Mouse (Mus musculus): ENCODE results near the gene Rab14.

DNA sequence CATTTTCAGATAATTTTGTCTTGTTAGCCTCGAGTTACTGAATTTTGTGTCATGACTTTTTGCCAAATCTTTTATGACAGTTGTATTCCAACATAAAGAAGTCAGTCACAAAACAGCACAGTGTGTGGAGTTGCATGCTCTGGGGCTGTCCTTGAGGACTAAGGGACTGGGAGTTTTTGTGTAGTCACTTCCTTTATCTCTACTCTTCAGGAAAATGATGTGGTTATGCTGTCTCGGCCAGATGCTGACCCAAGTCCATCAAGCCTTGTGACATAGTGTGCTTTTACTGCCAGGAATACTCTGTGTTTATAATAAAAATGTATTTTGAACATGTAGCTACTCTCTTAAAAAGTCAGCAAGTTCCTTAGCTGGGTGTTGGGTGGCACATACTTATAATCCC is 43.9 kb downstream of the Rab14 start:
- TF ChIP-seq POLR2A (IDR thresholded peaks at IDR 0.05; ENCODE audit: control insufficient read depth, extremely low read depth, insufficient read depth, low read length, poor library complexity) (no peak), CTCF (IDR thresholded peaks at IDR 0.05; ENCODE audit: borderline replicate concordance, control insufficient read depth, extremely low read depth, insufficient read depth, low read length, poor library complexity) (no peak)

Data from thymus, adult 2 months (tissue).